Mouse (Mus musculus) G1E (cell line): ENCODE results near the gene Steap3. TPM values are rescaled to one million over a fixed set of nuclear protein-coding genes. Genes with fewer than 3 reads are reported as not detected.

Source experiments
- ATAC-seq: 2 replicates; pipeline ENCODE4 v1.8.0; 2016; ENCODE audit warnings: mild to moderate bottlenecking; ENCODE audit not compliant: insufficient number of reproducible peaks, poor library complexity, low FRiP score, severe bottlenecking; ENCODE audit errors: extremely low read depth
- DNase-seq: peaks from one replicate; pipeline ENCODE4 v3.0.0; 2012; ENCODE audit warnings: low spot score
- H3K27me3 ChIP-seq: 2 replicates; pipeline ENCODE4 v1.6.1; 2012; ENCODE audit warnings: mild to moderate bottlenecking, low read length, inconsistent platforms; ENCODE audit not compliant: insufficient read depth
- H3K36me3 ChIP-seq: replicated peaks from 2 replicates; pipeline ENCODE3; 2012; ENCODE audit warnings: mild to moderate bottlenecking, inconsistent platforms
- H3K4me1 ChIP-seq: 2 replicates; pipeline ENCODE4 v1.6.1; 2012; ENCODE audit warnings: low read depth, low read length, inconsistent platforms, mixed read lengths; ENCODE audit not compliant: insufficient read depth
- H3K4me3 ChIP-seq: 2 replicates; pipeline ENCODE4 v1.5.1; 2012; ENCODE audit warnings: low read depth, mild to moderate bottlenecking, inconsistent platforms, low read length, moderate library complexity, mixed read lengths
- H3K9me3 ChIP-seq: replicated peaks from 2 replicates; pipeline ENCODE4 v1.6.1; 2012; ENCODE audit warnings: inconsistent platforms
- CTCF ChIP-seq: IDR thresholded peaks from 2 replicates; pipeline ENCODE4 v1.5.1; 2012; ENCODE audit warnings: low read depth, low read length, inconsistent platforms, mixed read lengths
- GATA1 ChIP-seq: IDR thresholded peaks from 2 replicates; pipeline ENCODE4 v1.6.1; 2012; ENCODE audit warnings: borderline replicate concordance, low read length, inconsistent platforms, mixed read lengths
- GATA2 ChIP-seq: IDR thresholded peaks from 2 replicates; pipeline ENCODE4 v1.6.1; 2012; ENCODE audit warnings: low read depth, low read length, inconsistent platforms, borderline replicate concordance
- POLR2AphosphoS5 ChIP-seq: IDR thresholded peaks from 2 replicates; pipeline ENCODE4 v1.6.1; 2012; ENCODE audit warnings: low read depth, low read length, inconsistent platforms; ENCODE audit not compliant: insufficient replicate concordance
- TAL1 ChIP-seq: conservative IDR thresholded peaks from 2 replicates; pipeline ENCODE4 v1.6.1; 2012; ENCODE audit warnings: low read depth, low read length, inconsistent platforms, mixed read lengths
- polyA plus RNA-seq: library from polyadenylated mRNA; stranded (reverse); fragments of >175 nt; gene quantifications from 2 replicates; pipeline ENCODE4 v1.2.3, GENCODE M21; 2012
- total RNA-seq, 2 experiments: library from RNA; stranded (forward) in 1 of 2; stranded (reverse) in 1 of 2; fragments of 200-1000 nt in 1 of 2; fragments of >200 nt in 1 of 2; fragmentation: Nextera tagmentation in 1 of 2; gene quantifications; 2 replicates each; pipeline ENCODE4 v1.2.3; 2014 to 2017

Gene Steap3
- total and polyA plus RNA-seq, 3 experiments, result 10.2 to 67.2 (median 28.5) TPM

DNA sequence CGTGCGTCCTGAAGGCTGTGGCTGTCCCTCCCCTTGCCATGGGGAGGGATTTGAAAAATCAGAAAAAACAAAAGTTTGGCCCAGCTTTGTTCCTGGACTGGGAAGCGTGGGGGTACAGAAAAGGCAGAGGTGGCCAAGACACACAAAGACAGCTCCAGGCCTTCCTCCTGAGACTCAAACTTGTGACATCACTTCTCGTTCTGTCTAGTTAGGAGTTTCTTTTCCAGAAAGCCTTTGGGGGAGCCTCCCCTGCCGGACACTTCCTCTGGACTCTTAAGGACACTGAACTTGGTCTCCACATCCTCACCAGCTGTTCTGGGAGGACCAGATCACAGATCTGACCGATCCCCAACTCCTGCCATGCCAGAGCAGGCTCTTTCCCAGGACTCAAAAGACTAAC, 18.8 kb downstream of the Steap3 start:
- TF ChIP-seq GATA1 (no peak), POLR2AphosphoS5 (no peak), GATA2 (no peak), TAL1 (no peak), CTCF (no peak)
- Histone ChIP-seq H3K27me3 (no peaks in the 10 kb centered on the region), H3K9me3 (peaks cover 7% of the 10 kb centered on the region), H3K4me3 (no peak overlapping the region), H3K4me1 (peaks cover 89% of the 10 kb centered on the region), H3K36me3 (peaks cover 83% of the 10 kb centered on the region)
- no peak for ATAC-seq
- DNase-seq, result no peak

DNA sequence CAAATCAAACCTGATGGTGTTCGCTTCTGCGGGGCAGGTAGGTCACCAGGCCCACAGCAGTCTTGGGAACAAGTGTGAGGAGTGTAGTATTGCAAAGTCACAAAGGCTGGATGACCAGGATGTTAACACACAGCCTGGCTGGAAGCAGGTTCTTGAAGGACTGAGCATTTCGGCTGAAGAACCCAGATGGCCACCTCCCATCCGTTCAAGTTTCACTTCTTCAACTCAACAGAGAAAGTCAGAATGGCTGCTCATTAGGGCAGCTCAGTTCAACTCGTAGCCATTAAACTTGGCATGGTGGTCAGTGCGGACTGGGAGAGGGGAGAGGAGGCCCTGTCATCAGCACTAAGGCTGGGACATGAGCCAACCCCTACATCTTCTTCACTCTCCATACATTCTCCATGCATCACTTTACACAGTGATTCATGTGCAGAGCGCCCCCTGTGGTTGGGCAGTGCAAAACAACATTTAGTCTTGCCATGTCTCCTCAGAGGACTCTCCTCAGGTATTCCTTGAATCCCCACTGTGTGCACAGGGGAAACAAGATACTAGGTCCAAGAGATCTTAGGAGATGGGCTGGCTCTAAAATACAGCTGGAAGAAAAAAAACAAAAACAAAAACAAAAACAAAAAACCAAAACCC, 19.9 kb downstream of the Steap3 start:
- H3K9me3 ChIP-seq, result peaks cover 7% of the 10 kb centered on the region
- peaks cover 94% of the 10 kb centered on the region for H3K36me3 ChIP-seq
- H3K27me3 ChIP-seq, result no peaks in the 10 kb centered on the region
- DNase-seq (no peak), ATAC-seq (no peak)
- TF ChIP-seq TAL1 (no peak), GATA1 (no peak), POLR2AphosphoS5 (no peak), GATA2 (no peak), CTCF (no peak)
- peaks cover 93% of the 10 kb centered on the region for H3K4me1 ChIP-seq
- H3K4me3 ChIP-seq, result peak overlapping the region; percentile 5; the same call in 1 of the 2 replicates

DNA sequence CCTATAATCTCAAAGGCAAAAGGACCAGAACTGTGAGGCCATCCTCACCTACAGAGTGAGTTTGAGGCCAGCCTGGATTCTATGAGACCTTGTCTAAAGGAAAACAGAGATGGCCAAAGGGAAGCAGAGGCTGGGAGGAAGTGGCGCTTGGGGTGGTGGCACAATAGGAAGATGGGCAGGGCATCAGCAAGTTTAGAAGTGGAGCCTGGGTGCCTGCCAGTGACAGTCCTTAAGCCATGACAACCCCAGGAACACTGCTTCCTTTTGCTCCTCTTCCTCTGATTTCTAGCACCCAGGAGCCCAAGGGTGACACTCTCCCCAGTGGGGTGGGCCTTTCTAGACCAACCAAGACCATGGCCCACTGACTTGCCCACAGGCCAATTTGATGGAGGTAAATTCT, 21.3 kb downstream of the Steap3 start:
- no peaks in the 10 kb centered on the region for H3K27me3 ChIP-seq
- no peak for DNase-seq
- no peak for ATAC-seq
- peaks cover 7% of the 10 kb centered on the region for H3K9me3 ChIP-seq
- no peak for TF ChIP-seq POLR2AphosphoS5
- no peak for TF ChIP-seq TAL1
- TF ChIP-seq GATA2, result no peak
- no peak for TF ChIP-seq CTCF
- no peak for TF ChIP-seq GATA1
- peak overlapping the region; percentile 13; the same call in 1 of the 2 replicates for H3K4me3 ChIP-seq
- peaks cover 96% of the 10 kb centered on the region for H3K36me3 ChIP-seq
- peaks cover 93% of the 10 kb centered on the region for H3K4me1 ChIP-seq

DNA sequence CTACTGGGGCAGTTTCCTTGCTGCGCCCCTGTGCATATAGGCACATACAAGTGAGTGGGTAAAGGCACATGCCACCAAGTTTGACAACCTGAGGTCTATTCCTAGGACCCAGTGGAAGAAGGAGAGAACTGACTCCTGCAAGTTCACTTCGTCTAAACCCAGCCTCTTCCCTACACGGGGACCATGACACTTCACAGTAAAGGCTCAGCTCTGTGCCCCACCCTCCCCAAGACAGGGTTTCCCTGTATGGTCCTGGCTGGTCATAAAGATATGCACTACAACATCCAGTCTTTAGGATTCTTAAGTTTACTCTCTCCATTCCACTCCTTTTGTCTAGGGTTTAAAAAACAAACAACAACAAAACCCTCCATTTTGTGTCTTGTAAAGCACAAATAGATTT, 21.9 kb downstream of the Steap3 start:
- Histone ChIP-seq H3K9me3 (peaks cover 7% of the 10 kb centered on the region), H3K4me3 (no peak overlapping the region; the same call in 1 of the 2 replicates), H3K27me3 (no peaks in the 10 kb centered on the region), H3K36me3 (peaks cover 96% of the 10 kb centered on the region), H3K4me1 (peaks cover 93% of the 10 kb centered on the region)
- TF ChIP-seq CTCF, result no peak
- TF ChIP-seq GATA2, result no peak
- no peak for TF ChIP-seq TAL1
- TF ChIP-seq GATA1, result no peak
- TF ChIP-seq POLR2AphosphoS5, result no peak
- ATAC-seq (peak; percentile 24; the same call in 1 of the 2 replicates), DNase-seq (no peak)

DNA sequence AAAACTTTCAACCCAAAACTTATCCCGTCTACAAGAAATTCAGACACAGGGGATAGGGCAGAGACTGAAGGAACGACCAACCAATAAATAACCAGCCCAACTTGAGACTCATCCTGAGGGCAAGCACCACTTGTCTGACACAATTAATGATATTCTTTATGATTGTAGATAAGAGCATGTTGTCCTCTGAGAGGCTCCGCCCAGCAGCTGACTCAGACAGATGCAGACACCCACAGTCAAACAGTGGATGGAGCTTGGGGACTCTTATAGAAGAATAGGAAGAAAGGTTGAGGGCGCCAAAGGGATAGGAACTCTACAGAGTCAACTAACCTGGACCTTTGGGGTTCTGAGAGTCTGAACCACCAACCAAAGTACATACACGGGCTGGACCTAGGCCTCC, 22.7 kb downstream of the Steap3 start:
- H3K27me3 ChIP-seq, result no peaks in the 10 kb centered on the region
- peaks cover 7% of the 10 kb centered on the region for H3K9me3 ChIP-seq
- ATAC-seq, result peak; percentile 42; the same call in 1 of the 2 replicates
- H3K36me3 ChIP-seq, result peaks cover 96% of the 10 kb centered on the region
- peaks cover 89% of the 10 kb centered on the region for H3K4me1 ChIP-seq
- no peak for DNase-seq
- no peak overlapping the region for H3K4me3 ChIP-seq
- no peak for TF ChIP-seq TAL1
- TF ChIP-seq CTCF, result no peak
- TF ChIP-seq GATA2, result no peak
- TF ChIP-seq GATA1, result no peak
- TF ChIP-seq POLR2AphosphoS5, result no peak

DNA sequence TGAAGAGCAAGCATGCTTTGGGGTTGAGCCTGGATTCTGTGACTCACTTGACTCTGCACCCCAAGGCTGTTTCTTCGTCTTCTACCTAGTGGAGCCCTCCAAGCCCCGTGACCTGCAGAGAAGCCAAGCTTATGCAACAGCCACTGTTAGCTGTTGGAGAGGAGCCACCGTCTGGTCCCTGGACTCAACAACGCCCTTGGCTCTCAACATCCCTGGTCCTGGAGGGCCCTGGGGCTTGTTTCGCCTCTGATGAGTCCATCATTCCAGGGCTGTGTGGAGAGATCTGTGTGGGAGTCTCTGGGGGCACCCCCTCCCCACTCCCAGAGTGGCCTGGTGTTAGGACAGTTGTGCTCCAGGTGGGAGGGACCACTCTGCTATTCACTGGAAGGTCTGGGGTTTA, 24.3 kb downstream of the Steap3 start:
- Histone ChIP-seq H3K4me1 (peaks cover 79% of the 10 kb centered on the region), H3K4me3 (no peak overlapping the region), H3K27me3 (no peaks in the 10 kb centered on the region), H3K9me3 (peaks cover 7% of the 10 kb centered on the region), H3K36me3 (peaks cover 96% of the 10 kb centered on the region)
- TF ChIP-seq GATA1 (no peak), POLR2AphosphoS5 (no peak), GATA2 (no peak), CTCF (no peak), TAL1 (no peak)
- no peak for ATAC-seq
- no peak for DNase-seq
